Mouse (Mus musculus): ENCODE data around the gene Plekhh1.

Plekhh1 gene

GRCm38 (mm10) chr12:79070736-79071333 is 41.9 kb downstream of the Plekhh1 start:
- DNase-seq (ENCODE audit: low read depth) = no peak

GRCm38 (mm10) chr12:79072576-79072975 is 43.6 kb downstream of the Plekhh1 start:
- DNase-seq (ENCODE audit: low read depth) = no peak

- DNase-seq (ENCODE audit: low read depth) = no peak
These were observed 44.4 kb downstream of the Plekhh1 start for GRCm38 (mm10) chr12:79073362-79073761.

- peak; percentile 81 for DNase-seq (ENCODE audit: low read depth)
These were observed 60.3 kb downstream of the Plekhh1 start, which contains the start of gene Pigh for GRCm38 (mm10) chr12:79089182-79089812. Gene Pigh, minus strand, starts transcription at chr12:79089651.

DNA sequence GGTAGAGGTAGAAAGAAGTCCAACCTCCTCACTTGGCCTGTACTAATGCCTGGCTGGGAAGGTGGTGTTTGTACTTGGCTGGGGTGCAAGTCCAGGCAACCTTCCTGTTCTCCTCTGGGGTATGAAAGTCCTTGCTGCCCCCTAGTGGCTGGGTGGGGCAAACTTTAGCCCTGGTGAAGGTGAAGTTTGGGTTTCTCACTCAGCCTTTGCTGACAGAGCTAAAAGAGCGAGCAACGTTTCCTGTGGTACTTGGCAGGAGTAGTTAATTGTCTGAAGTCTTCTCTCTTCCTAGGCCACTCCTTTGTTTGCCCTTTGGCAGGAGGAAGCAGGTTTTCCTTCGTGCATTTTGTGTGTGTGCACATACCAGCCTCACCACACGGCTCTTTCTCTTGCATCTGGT is 63.6 kb downstream of the Plekhh1 start:
- peak; percentile 36 for DNase-seq (ENCODE audit: low read depth)

DNA sequence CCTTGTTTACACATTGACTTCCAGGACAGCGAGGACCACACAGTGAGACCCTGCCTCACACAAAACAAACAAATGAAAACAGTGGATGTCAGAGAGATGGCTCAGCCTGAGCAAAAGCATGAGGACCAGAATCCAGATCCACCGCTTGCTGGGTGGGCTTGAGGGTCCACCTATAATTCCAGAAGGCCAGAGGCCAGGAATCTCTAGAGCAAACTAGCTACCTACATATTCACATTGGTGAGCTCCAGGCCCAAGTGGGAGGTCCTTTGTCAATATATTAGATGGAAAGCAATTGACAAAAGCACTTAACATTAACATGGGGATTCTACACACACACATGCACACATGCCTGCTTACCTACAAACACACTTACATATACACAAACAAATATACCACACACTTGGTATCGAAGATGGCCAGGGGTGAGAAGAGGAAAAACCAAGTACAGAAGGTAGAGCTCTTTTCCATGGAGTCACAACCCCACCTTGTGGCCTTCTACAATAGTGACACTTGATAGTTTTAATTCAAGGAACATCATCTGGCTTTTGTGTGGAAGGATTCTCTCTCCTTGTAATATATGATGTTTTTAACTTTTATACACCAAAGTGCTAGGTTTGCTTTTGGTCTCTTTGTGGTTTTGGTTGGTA is 68.3 kb downstream of the Plekhh1 start:
- peak; percentile 30 for DNase-seq (ENCODE audit: low read depth)

GRCm38 (mm10) chr12:79103773-79104172 is 74.8 kb downstream of the Plekhh1 start:
- no peak for DNase-seq (ENCODE audit: low read depth)

- DNase-seq (ENCODE audit: low read depth) = no peak
These were observed 75.6 kb downstream of the Plekhh1 start for GRCm38 (mm10) chr12:79104544-79104943.

- no peak for DNase-seq (ENCODE audit: low read depth)
These were observed 76.3 kb downstream of the Plekhh1 start for GRCm38 (mm10) chr12:79105312-79105711.

GRCm38 (mm10) chr12:79118991-79119390 is 90.0 kb downstream of the Plekhh1 start:
- DNase-seq (ENCODE audit: low read depth) = no peak

DNA sequence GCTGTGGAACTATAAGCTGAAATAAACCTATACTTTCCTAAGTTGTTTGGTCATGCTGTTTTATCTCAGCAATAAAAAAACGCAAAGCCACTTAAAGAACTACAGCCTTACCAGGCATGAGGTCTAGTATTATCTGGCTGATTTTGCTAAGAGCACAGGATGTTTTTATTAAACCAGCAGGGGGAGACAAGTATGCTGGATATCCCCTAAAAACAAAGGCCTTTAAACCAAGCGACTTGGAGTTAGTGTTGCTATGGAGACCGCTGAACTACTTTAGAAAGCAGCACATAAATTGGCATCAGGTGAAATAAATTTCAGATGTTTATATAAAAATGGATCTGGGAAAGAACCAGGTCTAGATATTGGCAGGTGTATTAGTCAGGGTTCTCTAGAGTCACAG is 93.9 kb downstream of the Plekhh1 start:
- peak; percentile 21 for DNase-seq (ENCODE audit: low read depth)

GRCm38 (mm10) chr12:79130299-79131177 is 101.6 kb downstream of the Plekhh1 start, which contains the start of gene Arg2:
Gene Arg2, plus strand, starts transcription at chr12:79130777.
- peak; percentile 56 for DNase-seq (ENCODE audit: low read depth)

Data from c-Kit-positive CD71-positive TER-119-negative erythroid progenitor cells, embryonic 14.5 days (primary cell).